Mouse (Mus musculus) heart, adult 8-10 months (tissue): ENCODE results near the gene Matk. TPM values are rescaled to one million over a fixed set of nuclear protein-coding genes. Genes with fewer than 3 reads are reported as not detected.

Experiments used
- DNase-seq: peaks from one replicate; pipeline ENCODE4 v3.0.0; 2022; ENCODE audit warnings: low spot score
- total RNA-seq, 4 experiments: library from RNA; stranded (reverse); gene quantifications; 2 replicates each; pipeline ENCODE4 v1.2.4; 2022

The Matk gene
- total RNA-seq, 4 experiments from 2014 or later, result 0.26 to 0.75 (median 0.62) TPM

DNA sequence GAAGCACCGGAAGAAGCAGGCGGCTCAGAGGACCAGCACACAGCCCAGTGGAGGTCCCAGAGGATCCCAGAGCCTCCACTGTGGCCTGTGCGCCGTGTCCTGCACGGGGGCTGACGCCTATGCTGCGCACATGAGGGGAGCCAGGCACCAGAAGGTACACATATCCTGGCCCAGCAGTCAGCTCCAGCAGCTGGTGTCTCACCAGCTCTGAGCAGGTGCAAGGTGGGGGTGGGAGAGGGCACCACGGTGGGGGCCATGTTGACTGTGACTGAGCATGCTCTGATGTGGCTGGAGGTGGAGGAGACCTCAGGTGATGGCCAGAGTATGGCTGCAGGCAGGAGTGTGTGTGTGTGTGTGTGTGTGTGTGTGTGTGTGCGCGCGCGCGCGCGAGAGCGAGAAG lies 10.7 kb upstream of the Matk start:
- DNase-seq, result no peak

DNA sequence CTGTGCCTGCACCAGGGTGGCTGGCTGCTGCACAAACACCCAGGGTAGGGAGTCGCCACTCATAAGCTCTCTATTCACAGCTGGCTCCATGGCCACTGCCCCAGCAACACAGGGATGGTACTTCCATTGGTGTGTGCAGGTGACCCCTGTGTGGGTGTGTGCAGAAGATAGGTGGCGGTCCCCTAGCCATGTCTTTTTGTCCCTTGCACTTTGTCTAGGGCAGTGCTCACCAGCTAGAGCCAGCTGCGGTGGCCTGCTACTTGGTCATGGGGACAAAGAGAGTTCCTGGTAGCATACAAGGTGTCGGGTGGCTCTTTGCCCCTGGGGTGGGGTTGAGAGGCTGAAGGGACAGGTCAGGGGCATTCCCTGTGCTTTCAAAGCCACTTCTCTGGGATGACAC lies 8.6 kb upstream of the Matk start:
- DNase-seq, result no peak

DNA sequence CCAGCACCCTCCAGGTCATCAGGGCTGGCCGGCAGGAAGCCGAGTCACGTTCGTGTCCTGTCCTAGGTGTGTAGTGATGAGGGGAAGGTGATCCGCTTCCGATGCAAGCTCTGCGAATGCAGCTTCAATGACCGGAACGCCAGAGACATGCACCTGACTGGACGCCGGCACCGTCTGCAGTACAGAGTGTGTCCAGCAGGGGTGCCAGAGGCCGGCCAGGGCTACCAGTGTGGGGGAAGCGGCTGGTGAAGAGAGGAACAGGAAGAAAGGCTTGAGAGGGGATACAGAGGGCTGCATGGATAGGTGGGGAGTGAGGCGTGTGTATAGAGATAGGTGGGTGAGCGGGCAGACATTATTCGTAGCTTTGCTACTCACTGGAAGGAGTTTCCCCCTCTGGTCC lies 8.1 kb upstream of the Matk start:
- peak; percentile 58 for DNase-seq

DNA sequence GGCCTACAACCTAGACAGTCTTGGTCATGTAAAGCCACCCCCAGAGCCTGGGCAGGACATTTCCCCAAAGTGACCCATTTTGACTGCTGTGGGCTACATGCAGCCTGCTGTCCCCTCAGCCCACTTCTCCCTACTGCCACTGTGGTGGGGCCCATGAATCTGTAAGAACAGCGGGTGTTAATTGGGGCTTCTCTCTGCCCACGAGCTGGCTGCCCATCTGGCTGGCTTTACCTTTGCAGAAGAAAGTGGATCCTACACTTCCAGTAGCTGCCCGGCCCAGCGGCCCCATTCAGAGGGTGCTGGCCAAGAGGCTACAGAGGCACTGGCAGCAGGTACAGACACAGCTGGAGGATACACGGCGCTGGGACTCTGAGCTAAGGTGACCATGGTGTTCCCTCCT lies 7.6 kb upstream of the Matk start:
- no peak for DNase-seq

DNA sequence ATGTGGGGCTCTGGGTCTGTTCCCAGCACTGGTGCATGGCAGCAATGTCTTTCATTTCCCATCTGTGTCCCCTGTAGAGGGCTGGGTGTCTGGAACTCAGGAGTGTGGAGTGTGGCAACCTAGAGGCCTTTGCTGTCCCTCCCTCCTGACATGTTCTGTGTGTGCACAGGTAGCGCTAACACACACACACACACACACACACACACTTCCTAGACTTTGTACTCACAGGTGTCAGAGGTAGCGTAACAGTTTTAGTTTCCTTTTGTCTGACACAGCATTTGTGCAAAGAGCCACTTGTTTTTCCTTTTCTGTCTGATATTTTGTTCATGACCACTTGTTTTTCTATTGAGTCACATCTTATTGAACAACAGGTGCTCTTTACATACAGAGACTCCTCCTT lies 4.9 kb upstream of the Matk start:
- DNase-seq, result no peak

DNA sequence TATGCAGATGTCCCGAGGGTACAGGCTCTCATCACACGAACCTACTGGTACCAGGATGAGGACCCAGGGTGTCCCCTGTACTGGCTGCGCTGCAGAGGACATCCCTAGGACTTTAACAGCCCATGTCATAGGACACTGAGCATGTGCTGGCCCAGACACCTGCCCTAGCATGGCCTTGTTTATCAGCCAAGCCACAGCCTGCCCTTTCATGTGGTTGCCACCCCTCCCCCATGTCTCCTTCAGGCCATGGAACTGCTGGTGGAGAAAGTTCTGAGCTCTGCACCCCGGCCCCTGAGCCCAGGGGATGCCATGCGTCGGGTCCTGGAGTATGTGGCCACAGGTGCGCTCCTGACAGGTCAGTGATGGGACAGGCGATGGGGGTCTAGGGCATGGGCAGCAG lies 3.3 kb upstream of the Matk start:
- no peak for DNase-seq

DNA sequence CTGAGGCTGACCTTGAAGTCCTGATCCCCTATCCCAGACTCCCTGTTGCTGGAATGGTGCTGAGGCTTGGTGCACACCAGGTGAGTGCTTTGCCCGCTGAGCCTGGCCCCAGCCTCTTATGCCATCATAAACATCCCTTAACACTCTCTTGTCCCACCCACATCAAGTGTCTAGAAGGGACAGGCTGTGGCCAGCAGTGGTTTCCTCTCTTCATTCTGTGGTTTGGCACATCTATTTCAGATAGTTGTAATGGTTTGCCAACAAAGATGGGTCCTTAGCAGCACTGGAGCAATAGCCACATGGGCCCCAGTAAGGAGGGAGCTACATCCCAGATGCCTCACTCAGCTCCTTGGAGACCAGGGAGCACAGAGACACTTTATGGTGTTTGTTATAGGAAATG lies 2.2 kb downstream of the Matk start:
- no peak for DNase-seq

DNA sequence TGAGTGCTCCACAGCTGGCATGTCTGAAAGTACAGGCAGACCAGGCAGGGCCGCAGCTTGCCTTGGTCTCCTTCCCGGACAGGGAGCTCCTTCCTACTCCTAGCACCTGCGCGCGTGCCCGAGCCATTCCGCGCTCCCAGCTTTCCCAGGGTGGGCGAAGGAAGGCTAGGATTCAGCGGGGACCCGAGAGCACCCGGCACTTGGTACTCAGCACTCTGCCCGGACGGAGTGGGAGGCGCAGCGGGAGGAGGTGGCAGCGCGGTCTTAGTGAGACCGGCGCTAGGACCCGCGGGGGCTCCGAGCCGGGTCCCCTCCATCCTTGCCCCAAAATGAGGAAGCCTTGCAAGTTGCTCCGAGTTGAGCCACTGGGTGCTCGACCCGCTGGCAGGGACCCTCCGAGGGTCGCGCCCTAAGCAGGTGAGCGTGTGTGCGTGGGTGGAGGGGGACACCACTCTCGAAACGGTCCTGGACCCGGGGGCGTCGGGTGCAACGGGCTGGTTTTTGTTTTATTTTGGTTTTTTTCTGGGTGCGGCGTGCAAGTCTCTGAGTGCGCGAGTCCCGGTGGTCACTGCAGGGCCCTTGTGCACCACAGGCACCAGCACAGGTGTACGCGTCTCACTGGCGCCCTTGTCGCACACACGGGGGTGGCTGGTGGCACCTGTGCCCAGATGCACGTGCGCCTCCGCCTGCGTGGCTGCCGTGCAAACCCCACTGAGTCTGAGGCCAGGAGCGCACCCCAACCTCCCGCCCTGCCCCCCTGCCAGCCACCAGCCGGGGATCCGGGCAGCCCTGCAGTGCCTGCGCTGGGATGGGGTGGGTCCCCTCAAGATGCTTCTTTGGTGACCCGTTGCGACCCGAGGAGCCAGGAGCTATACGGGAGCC lies 4.7 kb downstream of the Matk start:
- DNase-seq, result no peak

DNA sequence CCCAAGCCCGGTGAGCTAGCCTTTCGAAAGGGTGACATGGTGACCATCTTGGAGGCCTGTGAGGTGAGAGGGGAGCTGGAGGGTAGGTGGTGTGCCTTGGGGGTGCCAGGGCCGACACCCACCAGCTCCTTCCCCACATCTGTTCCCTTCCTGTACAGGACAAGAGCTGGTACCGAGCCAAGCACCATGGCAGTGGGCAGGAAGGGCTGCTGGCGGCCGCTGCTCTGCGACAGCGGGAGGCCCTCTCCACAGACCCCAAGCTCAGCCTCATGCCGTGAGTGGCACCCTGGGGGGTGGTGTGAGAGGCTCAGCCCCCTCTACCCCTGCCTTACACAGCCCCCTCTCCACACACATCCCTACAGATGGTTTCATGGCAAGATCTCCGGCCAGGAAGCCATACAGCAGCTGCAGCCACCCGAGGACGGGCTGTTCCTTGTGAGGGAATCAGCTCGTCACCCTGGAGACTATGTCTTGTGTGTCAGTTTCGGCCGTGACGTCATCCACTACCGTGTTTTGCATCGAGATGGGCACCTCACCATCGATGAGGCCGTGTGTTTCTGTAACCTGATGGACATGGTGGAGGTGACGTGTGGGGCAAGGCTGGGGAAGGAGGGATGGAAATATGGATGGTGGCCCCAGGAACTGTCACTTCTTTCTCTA lies 6.6 kb downstream of the Matk start:
- no peak for DNase-seq

DNA sequence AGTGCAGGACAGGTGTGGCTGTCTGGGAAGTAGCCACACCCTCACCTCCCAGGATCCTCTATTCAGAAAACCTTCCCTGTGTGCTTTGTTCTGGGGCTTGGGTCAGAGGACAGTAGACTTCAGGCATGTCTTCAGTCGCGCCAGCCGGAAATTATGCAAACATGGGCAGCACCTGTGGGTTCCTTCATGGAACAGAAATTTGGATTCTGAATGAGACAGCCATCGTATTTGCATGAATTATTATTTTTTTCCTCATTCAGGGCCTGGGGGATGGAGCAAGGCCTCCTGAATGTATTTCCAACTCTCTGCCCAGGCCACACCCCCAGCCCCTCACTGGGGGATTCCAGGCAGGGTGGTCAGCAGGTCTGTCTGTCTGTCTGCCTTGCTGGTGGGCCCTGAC lies 8.3 kb downstream of the Matk start:
- DNase-seq, result no peak

DNA sequence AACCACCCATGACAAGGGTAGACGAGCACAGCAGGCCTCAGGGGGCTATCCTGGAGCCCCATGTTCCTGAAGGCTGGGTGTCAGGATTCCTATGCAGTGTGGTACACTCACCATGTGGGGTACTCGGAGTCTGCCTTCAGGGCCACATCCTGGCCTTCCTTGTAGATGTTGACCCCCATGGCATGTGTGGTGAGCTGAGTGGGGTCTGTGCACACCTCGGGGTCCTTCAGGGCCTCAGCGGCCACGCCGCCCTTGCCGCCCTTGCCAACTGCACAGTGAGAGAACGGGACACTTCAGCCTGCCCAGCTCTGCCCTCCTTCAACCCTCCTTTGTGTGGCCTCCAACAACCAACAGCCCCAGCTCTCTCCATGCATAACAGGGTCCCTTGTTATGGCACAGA lies 12.8 kb downstream of the Matk start:
- DNase-seq, result no peak

DNA sequence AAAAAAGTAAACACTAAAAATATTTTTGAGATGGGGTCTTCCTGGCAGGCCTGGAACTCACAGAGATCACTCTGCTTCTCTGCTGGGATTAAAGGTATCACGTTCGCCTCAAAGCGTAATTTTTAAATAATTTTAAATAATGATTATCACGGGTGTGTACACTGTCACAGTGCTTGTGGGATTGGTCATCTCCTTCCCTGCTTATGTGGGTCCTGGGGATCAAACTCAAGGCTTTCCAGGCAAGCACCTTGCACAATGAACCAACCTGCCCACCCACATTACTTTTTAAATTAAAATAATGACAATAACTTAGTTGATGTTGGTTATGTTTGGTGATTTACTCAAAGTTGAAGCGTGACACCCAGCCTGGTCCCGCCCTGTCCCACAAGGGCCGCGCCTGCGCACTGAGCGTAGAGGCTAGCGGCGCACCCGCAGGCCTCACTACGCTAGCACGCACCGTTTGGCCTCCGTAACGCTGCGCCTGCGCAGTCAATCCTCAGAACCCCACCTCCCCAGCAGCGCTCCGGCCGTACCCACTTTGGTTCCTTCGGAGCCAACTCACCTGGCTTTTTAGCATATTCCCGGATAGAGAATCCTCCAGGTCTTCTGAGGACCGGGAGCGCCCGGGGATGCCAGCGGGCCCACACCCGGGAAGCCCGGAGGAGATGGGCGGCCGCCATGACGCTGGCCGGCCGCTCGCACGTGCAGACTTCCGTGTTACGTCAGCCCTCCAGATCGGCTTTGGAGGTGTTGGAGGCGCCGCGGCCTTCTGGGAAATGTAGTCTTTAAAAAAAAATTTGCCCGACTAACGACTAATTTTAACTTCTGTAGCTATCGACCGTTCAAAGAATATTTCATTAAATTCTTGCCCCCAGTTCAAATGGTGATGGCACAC lies 13.7 kb downstream of the Matk start, which contains the start of the genes Mrpl54 and Apba3:
Gene Mrpl54 (minus strand): TSS at position 724 of the 895 bp plus-strand sequence.
Gene Apba3 (plus strand): TSS at position 750 of the 895 bp plus-strand sequence.
- peak; percentile 97 for DNase-seq

DNA sequence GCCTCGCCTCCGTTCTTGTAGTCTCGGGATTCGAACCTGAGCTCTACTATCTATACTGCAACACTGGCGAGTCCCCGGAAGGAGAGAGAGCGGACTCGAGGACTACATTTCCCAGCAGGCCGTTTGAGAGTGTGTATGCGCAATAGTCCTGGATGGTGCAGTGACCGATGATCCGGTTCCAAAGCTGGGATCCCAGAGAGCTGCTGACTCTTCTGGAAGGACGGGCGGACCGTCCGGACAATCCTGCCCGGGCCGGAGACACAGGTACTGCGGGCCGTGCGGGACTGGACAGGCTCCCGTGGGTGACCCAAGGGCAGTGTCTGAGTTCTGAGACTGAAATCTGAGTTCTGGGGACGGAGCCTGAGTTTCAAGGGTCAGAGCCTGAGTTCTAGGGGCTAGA lies 15.3 kb downstream of the Matk start:
- DNase-seq, result peak; percentile 90

DNA sequence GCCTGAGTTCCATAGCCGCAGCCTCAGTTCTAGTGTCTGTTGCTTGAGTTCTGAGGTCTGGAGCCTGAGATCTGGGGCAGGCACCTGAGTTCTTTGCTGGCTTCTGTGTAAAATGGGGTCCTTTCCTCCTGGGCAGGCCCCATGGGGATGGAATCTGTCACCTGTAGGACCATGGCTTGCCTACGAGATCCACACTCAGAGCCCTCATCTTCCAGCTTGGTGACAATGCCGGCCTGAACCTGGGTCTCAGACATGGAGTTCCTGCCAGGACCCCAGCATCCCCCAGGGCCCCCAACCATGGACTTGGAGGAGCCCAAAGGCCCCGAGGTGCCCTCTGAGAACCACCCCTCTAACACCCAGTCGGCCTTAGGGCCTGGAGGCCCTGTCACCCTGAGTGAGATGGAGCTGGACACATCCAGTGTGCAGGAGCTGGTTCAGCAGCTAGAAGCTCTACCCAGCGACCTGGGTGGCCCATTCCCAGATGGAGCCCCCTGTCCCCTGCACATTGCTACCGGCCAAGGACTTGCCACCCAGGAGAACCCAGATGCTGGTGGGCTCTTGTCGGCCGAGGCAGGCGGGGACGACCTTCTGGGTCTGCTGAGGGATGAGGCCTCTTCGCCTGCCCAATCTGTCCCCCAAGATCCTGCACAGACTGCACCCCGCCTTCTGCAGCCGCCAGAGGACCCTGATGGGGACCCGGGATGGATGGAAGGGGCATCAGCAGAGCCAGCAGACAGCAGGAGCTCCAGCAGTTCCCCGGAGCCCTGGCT lies 16.1 kb downstream of the Matk start:
- DNase-seq, result no peak

DNA sequence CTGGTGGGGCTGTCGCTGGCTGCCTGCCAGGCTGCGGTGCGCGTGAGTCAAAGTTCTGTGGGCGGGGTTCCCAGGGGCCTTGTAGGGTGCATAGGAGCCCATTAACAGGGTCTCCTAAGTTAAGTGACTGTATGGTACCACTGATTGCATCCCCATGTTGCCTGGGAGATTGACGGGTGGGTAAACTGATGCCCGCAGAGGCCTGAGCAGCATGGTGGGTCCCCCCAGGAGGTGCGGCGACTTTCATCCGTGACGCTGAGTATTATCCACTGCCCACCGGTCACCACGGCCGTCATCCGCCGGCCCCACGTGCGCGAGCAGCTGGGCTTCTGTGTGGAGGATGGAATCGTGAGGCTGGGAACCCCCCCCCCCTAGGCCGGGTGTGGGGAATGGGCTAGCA lies 19.6 kb downstream of the Matk start:
- DNase-seq, result no peak

DNA sequence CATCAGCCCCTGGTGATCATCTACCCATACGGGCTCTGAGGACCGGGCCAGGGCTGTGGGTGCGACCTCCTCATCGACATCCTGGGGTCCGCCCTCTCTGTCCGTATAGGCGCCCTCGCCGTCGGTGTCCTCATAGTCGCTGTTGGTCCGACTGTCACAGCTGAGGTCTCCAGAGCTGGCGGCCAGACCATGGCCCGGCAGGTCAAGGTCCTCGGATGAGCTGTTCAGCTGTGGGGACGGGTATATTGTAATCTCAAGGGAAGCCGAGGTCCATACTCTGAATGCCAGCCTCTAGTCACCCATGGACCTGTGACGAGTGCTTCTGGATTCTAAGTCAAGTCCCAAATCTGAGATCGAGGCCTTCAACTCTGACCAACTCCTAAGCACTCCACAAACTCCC lies 21.1 kb downstream of the Matk start:
- DNase-seq, result no peak

DNA sequence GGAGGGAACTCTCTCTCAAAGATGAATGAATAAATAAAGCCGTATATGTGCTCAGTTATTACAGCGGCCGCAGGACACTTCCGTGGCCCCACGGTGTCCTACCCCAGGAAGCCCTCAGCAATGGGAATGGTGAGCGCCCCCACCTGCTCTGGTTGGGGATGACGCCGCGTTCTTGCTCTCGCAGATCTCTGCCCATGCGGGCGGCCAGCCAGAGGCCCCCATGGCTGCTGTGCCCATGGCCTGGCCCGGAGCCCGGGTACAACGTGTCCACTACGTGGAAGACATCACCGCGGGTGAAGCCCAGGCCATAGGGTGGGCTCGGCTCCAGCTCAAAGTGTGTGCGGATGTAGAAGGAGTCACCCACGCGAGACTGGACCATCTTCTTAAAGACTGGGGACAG lies 24.9 kb downstream of the Matk start:
- DNase-seq, result no peak

DNA sequence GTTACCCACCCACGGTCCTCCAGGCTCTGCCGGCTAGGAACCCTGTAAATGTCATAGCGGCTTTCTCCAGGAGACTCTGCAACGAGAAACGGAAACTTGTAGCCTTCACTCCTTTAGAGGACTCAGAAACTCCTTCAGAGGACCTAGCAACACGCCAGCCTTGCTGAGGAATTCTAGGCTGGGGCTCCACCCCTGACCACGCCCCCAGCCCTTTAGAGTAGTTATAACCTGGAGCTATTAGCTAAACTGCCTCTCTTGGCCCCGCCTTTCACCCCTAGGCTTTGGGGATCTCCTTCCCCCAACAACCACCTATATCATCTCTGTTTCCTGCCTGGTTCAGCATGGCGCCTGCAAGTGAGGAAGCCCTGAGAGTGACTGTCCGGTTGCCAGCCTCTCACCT lies 26.8 kb downstream of the Matk start:
- no peak for DNase-seq

DNA sequence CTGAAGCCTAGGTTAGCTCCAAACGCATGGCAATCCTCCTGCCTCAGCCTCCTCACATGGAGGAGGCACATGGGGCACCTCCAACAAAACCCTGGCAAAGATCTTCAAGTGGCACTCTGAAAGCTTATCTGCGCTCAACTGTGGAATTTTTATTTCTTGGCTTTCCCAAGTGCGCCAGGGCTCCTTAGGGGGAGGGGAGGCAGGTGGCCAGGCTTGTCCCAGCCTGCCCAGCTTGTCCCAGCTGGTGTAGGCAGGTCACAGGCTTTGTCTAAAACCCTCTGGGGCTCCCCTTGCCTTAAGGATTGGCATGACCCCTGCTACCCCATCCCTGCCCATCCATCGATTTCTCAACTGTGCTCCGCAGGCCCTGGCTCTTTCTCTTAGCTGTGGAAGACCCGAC lies 31.5 kb downstream of the Matk start:
- no peak for DNase-seq

DNA sequence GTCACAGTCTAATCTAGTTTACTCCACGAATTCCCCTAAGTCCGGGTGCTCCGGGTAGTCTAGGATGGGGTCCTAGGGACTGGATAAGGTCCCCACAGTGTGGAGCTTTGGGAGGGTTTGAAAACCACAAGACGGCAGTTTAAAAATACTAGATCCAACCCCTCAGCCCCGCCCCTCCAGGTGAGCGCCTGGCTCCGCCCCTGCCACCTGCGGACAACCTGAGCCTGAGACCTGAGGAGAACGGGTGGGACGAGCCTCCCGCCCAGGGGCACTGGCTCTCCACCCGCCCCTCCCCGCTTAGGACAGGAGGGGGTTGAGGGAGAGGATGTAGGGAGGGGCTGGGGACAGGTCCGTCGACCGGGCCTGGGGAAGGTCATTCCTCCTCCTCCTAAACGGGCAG lies 32.0 kb downstream of the Matk start:
- DNase-seq, result no peak

DNA sequence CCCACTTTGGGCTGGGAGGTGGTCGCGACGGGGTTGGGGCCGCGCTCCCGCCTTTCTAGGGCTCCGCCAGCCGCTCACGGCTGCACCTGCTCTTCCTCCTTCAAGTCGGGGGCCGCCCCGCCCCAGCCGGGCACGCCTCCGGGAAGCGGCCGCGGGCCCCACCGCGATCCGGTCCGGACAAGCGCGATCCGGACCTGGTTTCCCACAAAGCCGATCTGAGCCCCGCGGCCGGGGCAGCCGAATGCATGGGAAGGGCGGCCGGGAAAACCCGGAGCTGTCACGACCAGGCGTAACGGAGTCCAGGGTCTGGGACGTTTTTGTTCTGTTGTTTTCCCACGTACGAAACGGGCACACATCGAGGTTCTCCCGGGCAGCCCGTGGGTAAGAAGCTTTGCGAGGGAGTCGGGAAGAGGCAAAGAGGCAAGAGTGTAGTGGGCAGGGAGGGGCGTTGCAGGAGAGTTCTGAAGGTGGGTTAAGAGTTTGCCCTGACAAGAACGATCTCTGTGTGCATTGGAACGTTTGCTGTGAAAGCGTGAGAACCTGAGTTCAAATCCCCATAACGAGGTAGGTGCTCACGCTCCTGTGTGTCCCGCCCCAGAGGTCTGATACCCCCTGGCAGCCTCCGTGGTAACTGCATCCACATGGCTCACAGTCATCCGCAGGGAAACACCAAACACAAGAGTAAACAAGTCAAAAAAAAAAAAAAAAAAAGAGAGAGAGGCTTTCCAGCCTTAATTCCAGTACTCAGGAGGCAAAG lies 33.1 kb downstream of the Matk start:
- DNase-seq, result peak; percentile 85
